Mouse (Mus musculus) G1E (cell line): Measurements from ENCODE around the gene Kcnmb2.

Experiments
- CTCF ChIP-seq: IDR thresholded peaks from 2 replicates; pipeline ENCODE4 v1.5.1; 2012; ENCODE audit warnings: low read depth, low read length, inconsistent platforms, mixed read lengths
- GATA1 ChIP-seq: IDR thresholded peaks from 2 replicates; pipeline ENCODE4 v1.6.1; 2012; ENCODE audit warnings: borderline replicate concordance, low read length, inconsistent platforms, mixed read lengths
- GATA2 ChIP-seq: IDR thresholded peaks from 2 replicates; pipeline ENCODE4 v1.6.1; 2012; ENCODE audit warnings: low read depth, low read length, inconsistent platforms, borderline replicate concordance
- POLR2AphosphoS5 ChIP-seq: IDR thresholded peaks from 2 replicates; pipeline ENCODE4 v1.6.1; 2012; ENCODE audit warnings: low read depth, low read length, inconsistent platforms; ENCODE audit not compliant: insufficient replicate concordance
- TAL1 ChIP-seq: conservative IDR thresholded peaks from 2 replicates; pipeline ENCODE4 v1.6.1; 2012; ENCODE audit warnings: low read depth, low read length, inconsistent platforms, mixed read lengths

- TF ChIP-seq GATA1 (no peak), CTCF (no peak), POLR2AphosphoS5 (no peak), GATA2 (no peak), TAL1 (no peak)
Measured at GRCm38 (mm10) chr3:32029375-32030050, 127.2 kb downstream of the Kcnmb2 start.
